Mouse (Mus musculus) ES-E14 (cell line): ENCODE measurements at regions not wholly inside any gene's neighbourhood (a gene's known extent, or its start where the extent isn't known, plus 50 kb on each side); places are given as distances from the start of the nearest gene placed in this dataset.

Experiments used
- HCFC1 ChIP-seq: IDR thresholded peaks from 2 replicates; pipeline ENCODE4 v1.6.1; 2012; ENCODE audit warnings: low read length, inconsistent platforms, borderline replicate concordance; ENCODE audit not compliant: insufficient read depth
- MAFK ChIP-seq: IDR thresholded peaks from 2 replicates; pipeline ENCODE4 v1.6.1; 2014; ENCODE audit warnings: mild to moderate bottlenecking, low read depth, low read length, inconsistent platforms; ENCODE audit not compliant: insufficient read depth
- ZC3H11A ChIP-seq: IDR thresholded peaks from 2 replicates; pipeline ENCODE4 v1.6.1; 2012; ENCODE audit warnings: low read depth, mild to moderate bottlenecking, inconsistent platforms, low read length, borderline replicate concordance
- ZNF384 ChIP-seq: IDR thresholded peaks from 2 replicates; pipeline ENCODE4 v1.6.1; 2012; ENCODE audit warnings: low read depth, low read length, inconsistent platforms

- no peak for TF ChIP-seq ZNF384
- TF ChIP-seq HCFC1 = no peak
- no peak for TF ChIP-seq MAFK
- TF ChIP-seq ZC3H11A = no peak
Measured at GRCm38 (mm10) chr8:78944367-78944766, 83.9 kb upstream of the Zfp827 start.
